Mouse (Mus musculus): ENCODE results near the gene Gramd4.

DNA sequence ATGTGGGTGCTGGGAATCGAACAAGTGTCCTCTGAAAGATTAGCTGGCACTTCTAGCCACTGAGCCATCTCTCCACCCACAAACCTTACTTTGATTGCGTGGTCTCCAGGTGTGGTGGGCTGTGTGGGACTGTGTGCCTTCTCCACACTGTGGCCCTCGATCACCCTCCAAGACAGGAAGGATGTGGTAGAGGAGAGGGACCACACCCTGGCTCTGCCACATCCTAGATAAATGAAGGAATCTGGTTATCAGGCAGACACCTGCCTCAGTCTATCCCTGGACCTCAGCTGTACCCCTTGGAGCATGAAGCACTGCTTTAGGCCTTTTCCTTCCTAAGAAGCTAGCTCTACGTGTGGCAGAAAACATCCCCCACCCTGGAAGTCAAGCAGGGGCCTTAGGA lies 65.9 kb downstream of the Gramd4 start:
- TF ChIP-seq POLR2A (IDR thresholded peaks at IDR 0.05; ENCODE audit: low read depth, low read length) (no peak), CTCF (IDR thresholded peaks at IDR 0.05; ENCODE audit: borderline replicate concordance, insufficient read depth, low read length) (no peak)

Data from embryonic fibroblast, embryonic 13.5 days (primary cell).